Mouse (Mus musculus): Measurements from ENCODE around the gene Slc26a1.

GRCm38 (mm10) chr5:108718051-108718450 is 42.7 kb upstream of the Slc26a1 start:
- TF ChIP-seq CTCF (IDR thresholded peaks at IDR 0.05; ENCODE audit: low read depth, low read length) (no peak), POLR2A (IDR thresholded peaks at IDR 0.05; ENCODE audit: borderline replicate concordance, low read depth, low read length) (no peak)
